Mouse (Mus musculus): ENCODE results near the gene Coq10a. TPM values are rescaled to one million over a fixed set of nuclear protein-coding genes. Genes with fewer than 3 reads are reported as not detected.

The Coq10a gene
- polyA plus RNA-seq, 1 experiment, result 61.2 TPM

DNA sequence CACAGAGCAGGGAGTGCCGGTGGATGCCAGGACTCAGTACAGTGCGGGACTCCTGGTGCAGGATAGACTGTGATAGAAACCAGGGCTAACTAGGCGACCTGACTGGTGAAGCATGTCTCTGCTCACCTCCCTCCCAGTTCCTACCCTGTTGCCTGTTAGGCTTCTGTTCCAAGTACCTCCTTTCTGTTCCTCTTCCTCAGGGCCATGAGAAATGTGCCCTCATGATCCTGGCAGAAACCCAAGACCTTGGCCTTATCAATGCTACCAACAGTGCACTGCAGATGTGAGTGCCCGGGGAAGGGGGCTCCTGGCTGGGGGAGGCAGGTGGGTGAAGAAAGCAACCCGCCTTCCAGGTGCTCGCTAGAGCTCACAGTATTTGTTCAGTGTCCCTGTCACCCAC is 20.8 kb upstream of the Coq10a start:
- no peaks in the 10 kb centered on the region for H3K27me3 ChIP-seq (ENCODE audit: control insufficient read depth, insufficient read depth, insufficient read length)
- H3K4me2 ChIP-seq (ENCODE audit: low read depth), result no peak overlapping the region
- no peak overlapping the region for H3K4me3 ChIP-seq
- no peak overlapping the region for H3ac ChIP-seq (ENCODE audit: control insufficient read depth, insufficient read length)
- TF ChIP-seq MYOG (IDR thresholded peaks at IDR 0.05; ENCODE audit: control insufficient read depth in 1 of 3, insufficient read depth in 1 of 3, insufficient read length in 2 of 3, low read depth in 2 of 3) (no peak), POLR2A (IDR thresholded peaks at IDR 0.05; ENCODE audit: insufficient read length, low read depth) (no peak), MAX (IDR thresholded peaks at IDR 0.05; ENCODE audit: low read depth) (no peak), TCF3 (IDR thresholded peaks at IDR 0.05; ENCODE audit: insufficient read length, low read depth) (no peak), TCF12 (IDR thresholded peaks at IDR 0.05; ENCODE audit: insufficient read depth, poor library complexity, severe bottlenecking) (no peak), USF1 (IDR thresholded peaks at IDR 0.05; ENCODE audit: low read depth) (no peak), CEBPB (IDR thresholded peaks at IDR 0.05; ENCODE audit: insufficient read depth, poor library complexity, severe bottlenecking) (no peak), REST (IDR thresholded peaks at IDR 0.05; ENCODE audit: insufficient read depth, insufficient read length) (no peak), E2F4 (IDR thresholded peaks at IDR 0.05; ENCODE audit: insufficient read depth) (no peak), SRF (IDR thresholded peaks at IDR 0.05; ENCODE audit: control insufficient read depth, insufficient read length, low read depth) (no peak), MYOD1 (IDR thresholded peaks at IDR 0.05; ENCODE audit: control insufficient read depth in 1 of 3, insufficient read length in 2 of 3, low read depth in 2 of 3) (no peak), POLR2AphosphoS2 (IDR thresholded peaks at IDR 0.05; ENCODE audit: insufficient read length, low read depth) (no peak)
- no peaks in the 10 kb centered on the region for H3K79me2 ChIP-seq (ENCODE audit: control insufficient read depth, insufficient read depth)
- peaks cover 38% of the 10 kb centered on the region for H3K36me3 ChIP-seq (ENCODE audit: control insufficient read depth, insufficient read depth)

DNA sequence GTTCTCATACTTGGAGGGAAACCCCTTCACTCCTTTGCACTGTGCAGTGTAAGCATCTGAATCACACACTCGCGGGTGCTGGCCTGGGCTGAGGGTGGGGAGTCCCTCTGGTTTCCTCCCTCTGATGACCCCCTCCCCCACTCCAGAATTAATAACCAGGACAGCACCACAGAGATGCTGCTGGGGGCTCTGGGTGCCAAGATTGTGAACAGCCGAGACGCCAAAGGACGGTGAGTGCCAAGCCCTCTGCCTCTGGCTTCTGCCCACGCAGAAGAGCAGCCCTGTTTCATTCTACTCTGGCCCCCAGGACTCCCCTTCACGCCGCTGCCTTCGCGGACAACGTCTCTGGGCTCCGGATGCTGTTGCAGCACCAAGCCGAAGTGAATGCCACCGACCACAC is 20.1 kb upstream of the Coq10a start:
- Histone ChIP-seq H3K36me3 (ENCODE audit: control insufficient read depth, insufficient read depth) (peaks cover 44% of the 10 kb centered on the region), H3K79me2 (ENCODE audit: control insufficient read depth, insufficient read depth) (no peaks in the 10 kb centered on the region)
- no peak for TF ChIP-seq MYOG (IDR thresholded peaks at IDR 0.05; ENCODE audit: control insufficient read depth in 1 of 3, insufficient read depth in 1 of 3, insufficient read length in 2 of 3, low read depth in 2 of 3)
- no peak for TF ChIP-seq MYOD1 (IDR thresholded peaks at IDR 0.05; ENCODE audit: control insufficient read depth in 1 of 3, insufficient read length in 2 of 3, low read depth in 2 of 3)
- no peak for TF ChIP-seq REST (IDR thresholded peaks at IDR 0.05; ENCODE audit: insufficient read depth, insufficient read length)
- no peak for TF ChIP-seq TCF3 (IDR thresholded peaks at IDR 0.05; ENCODE audit: insufficient read length, low read depth)

DNA sequence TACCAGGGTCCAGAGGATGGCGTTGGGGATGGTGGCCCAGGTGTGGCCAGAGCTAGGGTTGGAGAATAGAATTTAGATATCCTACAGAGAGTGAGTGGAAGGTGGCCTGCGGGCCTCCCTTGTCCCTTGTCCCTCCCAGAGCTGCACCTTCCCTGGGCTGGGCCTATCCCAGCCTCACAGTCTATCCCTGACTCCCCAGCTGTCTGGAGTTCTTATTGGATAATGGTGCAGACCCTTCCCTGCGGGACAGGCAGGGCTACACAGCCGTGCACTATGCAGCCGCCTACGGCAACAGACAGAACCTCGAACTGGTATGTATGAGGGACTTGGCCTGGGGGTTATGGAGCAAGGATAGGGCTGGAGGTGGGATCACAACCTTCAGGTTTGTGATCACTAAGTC is 17.1 kb upstream of the Coq10a start:
- Histone ChIP-seq H3ac (ENCODE audit: control insufficient read depth, insufficient read length) (no peak overlapping the region), H3K36me3 (ENCODE audit: control insufficient read depth, insufficient read depth) (peaks cover 52% of the 10 kb centered on the region), H3K79me2 (ENCODE audit: control insufficient read depth, insufficient read depth) (no peaks in the 10 kb centered on the region), H3K4me3 (no peak overlapping the region), H3K27me3 (ENCODE audit: control insufficient read depth, insufficient read depth, insufficient read length) (no peaks in the 10 kb centered on the region), H3K4me2 (ENCODE audit: low read depth) (no peak overlapping the region)
- TF ChIP-seq TCF12 (IDR thresholded peaks at IDR 0.05; ENCODE audit: insufficient read depth, poor library complexity, severe bottlenecking) (no peak), MYOG (IDR thresholded peaks at IDR 0.05; ENCODE audit: control insufficient read depth in 1 of 3, insufficient read depth in 1 of 3, insufficient read length in 2 of 3, low read depth in 2 of 3) (no peak), POLR2A (IDR thresholded peaks at IDR 0.05; ENCODE audit: insufficient read length, low read depth) (no peak), E2F4 (IDR thresholded peaks at IDR 0.05; ENCODE audit: insufficient read depth) (no peak), POLR2AphosphoS2 (IDR thresholded peaks at IDR 0.05; ENCODE audit: insufficient read length, low read depth) (no peak), CEBPB (IDR thresholded peaks at IDR 0.05; ENCODE audit: insufficient read depth, poor library complexity, severe bottlenecking) (no peak)

More for the DNA sequence above, 20.1 kb upstream of the Coq10a start:
- Histone ChIP-seq H3K27me3 (ENCODE audit: control insufficient read depth, insufficient read depth, insufficient read length) (no peaks in the 10 kb centered on the region), H3K4me3 (no peak overlapping the region), H3ac (ENCODE audit: control insufficient read depth, insufficient read length) (no peak overlapping the region), H3K4me2 (ENCODE audit: low read depth) (no peak overlapping the region)

DNA sequence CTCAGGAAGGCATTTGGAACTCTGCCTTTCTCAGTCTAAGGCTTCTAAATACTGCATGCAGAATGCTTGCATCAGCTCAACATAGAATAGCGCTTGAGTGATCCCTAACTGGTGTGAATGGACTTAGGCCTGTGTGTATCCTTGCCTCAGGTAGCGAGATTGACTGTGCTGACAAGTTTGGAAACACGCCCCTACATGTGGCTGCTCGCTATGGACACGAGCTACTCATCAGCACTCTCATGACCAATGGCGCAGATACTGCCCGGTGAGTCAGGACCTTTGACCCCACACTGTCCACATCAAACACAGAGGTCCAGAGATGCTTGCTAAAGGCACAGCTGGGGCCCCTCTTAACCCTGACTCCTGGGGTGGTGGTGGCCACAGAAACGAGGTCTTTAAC is 13.7 kb upstream of the Coq10a start:
- H3K36me3 ChIP-seq (ENCODE audit: control insufficient read depth, insufficient read depth), result peaks cover 60% of the 10 kb centered on the region
- H3K4me3 ChIP-seq, result no peak overlapping the region
- H3K4me2 ChIP-seq (ENCODE audit: low read depth), result no peak overlapping the region
- TF ChIP-seq POLR2A (IDR thresholded peaks at IDR 0.05; ENCODE audit: insufficient read length, low read depth) (no peak), MAX (IDR thresholded peaks at IDR 0.05; ENCODE audit: low read depth) (no peak), TCF3 (IDR thresholded peaks at IDR 0.05; ENCODE audit: insufficient read length, low read depth) (no peak), MYOG (IDR thresholded peaks at IDR 0.05; ENCODE audit: control insufficient read depth in 1 of 3, insufficient read depth in 1 of 3, insufficient read length in 2 of 3, low read depth in 2 of 3) (no peak), SRF (IDR thresholded peaks at IDR 0.05; ENCODE audit: control insufficient read depth, insufficient read length, low read depth) (no peak), E2F4 (IDR thresholded peaks at IDR 0.05; ENCODE audit: insufficient read depth) (no peak), REST (IDR thresholded peaks at IDR 0.05; ENCODE audit: insufficient read depth, insufficient read length) (no peak), TCF12 (IDR thresholded peaks at IDR 0.05; ENCODE audit: insufficient read depth, poor library complexity, severe bottlenecking) (no peak), MYOD1 (IDR thresholded peaks at IDR 0.05; ENCODE audit: control insufficient read depth in 1 of 3, insufficient read length in 2 of 3, low read depth in 2 of 3) (no peak), POLR2AphosphoS2 (IDR thresholded peaks at IDR 0.05; ENCODE audit: insufficient read length, low read depth) (no peak), USF1 (IDR thresholded peaks at IDR 0.05; ENCODE audit: low read depth) (no peak), CEBPB (IDR thresholded peaks at IDR 0.05; ENCODE audit: insufficient read depth, poor library complexity, severe bottlenecking) (no peak)
- peaks cover 24% of the 10 kb centered on the region for H3K79me2 ChIP-seq (ENCODE audit: control insufficient read depth, insufficient read depth)
- H3K27me3 ChIP-seq (ENCODE audit: control insufficient read depth, insufficient read depth, insufficient read length), result no peaks in the 10 kb centered on the region
- H3ac ChIP-seq (ENCODE audit: control insufficient read depth, insufficient read length), result no peak overlapping the region

DNA sequence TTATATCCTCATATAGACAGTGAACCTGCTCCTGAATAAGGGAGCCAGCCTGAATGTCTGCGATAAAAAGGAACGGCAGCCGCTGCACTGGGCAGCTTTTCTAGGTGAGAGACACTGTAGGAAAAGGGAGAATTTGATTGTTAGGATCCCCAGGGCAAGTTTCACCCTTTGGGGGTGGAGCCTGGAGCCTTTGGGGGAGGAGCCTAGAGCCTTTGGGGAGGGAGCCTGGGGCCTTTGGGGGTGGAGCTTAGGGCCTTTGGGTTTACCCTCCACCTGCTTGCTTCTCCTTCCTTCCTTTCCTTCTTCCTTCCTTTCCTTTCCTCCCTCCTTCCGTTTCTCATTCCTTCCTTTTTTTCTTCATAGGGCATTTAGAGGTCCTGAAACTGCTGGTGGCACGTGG is 11.8 kb upstream of the Coq10a start:
- H3K79me2 ChIP-seq (ENCODE audit: control insufficient read depth, insufficient read depth), result peaks cover 27% of the 10 kb centered on the region
- no peak overlapping the region for H3K4me2 ChIP-seq (ENCODE audit: low read depth)
- H3K36me3 ChIP-seq (ENCODE audit: control insufficient read depth, insufficient read depth), result peaks cover 46% of the 10 kb centered on the region
- no peak overlapping the region for H3K4me3 ChIP-seq
- H3ac ChIP-seq (ENCODE audit: control insufficient read depth, insufficient read length), result no peak overlapping the region
- H3K27me3 ChIP-seq (ENCODE audit: control insufficient read depth, insufficient read depth, insufficient read length), result no peaks in the 10 kb centered on the region
- TF ChIP-seq USF1 (IDR thresholded peaks at IDR 0.05; ENCODE audit: low read depth) (no peak), POLR2A (IDR thresholded peaks at IDR 0.05; ENCODE audit: insufficient read length, low read depth) (no peak), CEBPB (IDR thresholded peaks at IDR 0.05; ENCODE audit: insufficient read depth, poor library complexity, severe bottlenecking) (no peak), POLR2AphosphoS2 (IDR thresholded peaks at IDR 0.05; ENCODE audit: insufficient read length, low read depth) (no peak), SRF (IDR thresholded peaks at IDR 0.05; ENCODE audit: control insufficient read depth, insufficient read length, low read depth) (no peak), MYOG (IDR thresholded peaks at IDR 0.05; ENCODE audit: control insufficient read depth in 1 of 3, insufficient read depth in 1 of 3, insufficient read length in 2 of 3, low read depth in 2 of 3) (no peak), MYOD1 (IDR thresholded peaks at IDR 0.05; ENCODE audit: control insufficient read depth in 1 of 3, insufficient read length in 2 of 3, low read depth in 2 of 3) (no peak), REST (IDR thresholded peaks at IDR 0.05; ENCODE audit: insufficient read depth, insufficient read length) (no peak)
